Mouse (Mus musculus) intestine, embryonic 16.5 days (tissue): ENCODE data around the gene Zbtb17. TPM values are rescaled to one million over a fixed set of nuclear protein-coding genes. Genes with fewer than 3 reads are reported as not detected.
A peak's percentile ranks its signal among the peaks of the same experiment; 100 is the strongest.

Source experiments
- ATAC-seq: fragments of 200-750 bp; cut with Nextera tagmentation; 2 replicates; pipeline ENCODE4 v1.8.0; 2017; ENCODE audit warnings: moderate TSS enrichment, moderate library complexity
- H3K27ac ChIP-seq: fragments of 300-500 bp; sonication (generic); 2 replicates; pipeline ENCODE4 v1.5.1; 2014; ENCODE audit warnings: mild to moderate bottlenecking, low read length
- H3K27me3 ChIP-seq: fragments of 300-500 bp; sonication (generic); replicated peaks from 2 replicates; pipeline ENCODE4 v1.6.1; 2014; ENCODE audit warnings: low read length, control low read depth, mixed read lengths; ENCODE audit not compliant: control insufficient read depth, insufficient read depth
- H3K36me3 ChIP-seq: fragments of 300-500 bp; sonication (generic); 2 replicates; pipeline ENCODE4 v1.6.1; 2014; ENCODE audit warnings: low read length, control low read depth; ENCODE audit not compliant: control insufficient read depth, insufficient read depth
- H3K4me1 ChIP-seq: fragments of 300-500 bp; sonication (generic); 2 replicates; pipeline ENCODE4 v1.6.1; 2014; ENCODE audit warnings: low read length, control low read depth, mixed read lengths; ENCODE audit not compliant: control insufficient read depth, insufficient read depth
- H3K4me2 ChIP-seq: fragments of 300-500 bp; sonication (generic); 2 replicates; pipeline ENCODE4 v1.6.1; 2014; ENCODE audit warnings: low read depth, low read length, control low read depth
- H3K4me3 ChIP-seq: fragments of 300-500 bp; sonication (generic); 2 replicates; pipeline ENCODE4 v1.5.1; 2014; ENCODE audit warnings: mild to moderate bottlenecking, low read length
- H3K9ac ChIP-seq: fragments of 300-500 bp; sonication (generic); 2 replicates; pipeline ENCODE4 v1.6.1; 2014; ENCODE audit warnings: low read depth, low read length
- H3K9me3 ChIP-seq: fragments of 300-500 bp; sonication (generic); 2 replicates; pipeline ENCODE4 v1.6.1; 2016; ENCODE audit warnings: low read length, control low read depth; ENCODE audit not compliant: control insufficient read depth
- WGBS: fragments of 180-500 bp; shearing (Covaris S2); extraction: QIAGEN DNeasy Blood & Tissue Kit; methylation state at CpG from one replicate; pipeline ENCODE4 v1.1.7; 2014; 5-methylcytosine and 5-hydroxymethylcytosine counted together
- polyA plus RNA-seq: library from polyadenylated mRNA; unstranded; fragments of >200 nt; fragmentation: Nextera tagmentation; extraction: Ambion mirVana; gene quantifications from 2 replicates; pipeline ENCODE4 v1.2.1, GENCODE M21; 2015

Gene Zbtb17
- polyA plus RNA-seq, 1 experiment from 2014 or later: 27.2 TPM

DNA sequence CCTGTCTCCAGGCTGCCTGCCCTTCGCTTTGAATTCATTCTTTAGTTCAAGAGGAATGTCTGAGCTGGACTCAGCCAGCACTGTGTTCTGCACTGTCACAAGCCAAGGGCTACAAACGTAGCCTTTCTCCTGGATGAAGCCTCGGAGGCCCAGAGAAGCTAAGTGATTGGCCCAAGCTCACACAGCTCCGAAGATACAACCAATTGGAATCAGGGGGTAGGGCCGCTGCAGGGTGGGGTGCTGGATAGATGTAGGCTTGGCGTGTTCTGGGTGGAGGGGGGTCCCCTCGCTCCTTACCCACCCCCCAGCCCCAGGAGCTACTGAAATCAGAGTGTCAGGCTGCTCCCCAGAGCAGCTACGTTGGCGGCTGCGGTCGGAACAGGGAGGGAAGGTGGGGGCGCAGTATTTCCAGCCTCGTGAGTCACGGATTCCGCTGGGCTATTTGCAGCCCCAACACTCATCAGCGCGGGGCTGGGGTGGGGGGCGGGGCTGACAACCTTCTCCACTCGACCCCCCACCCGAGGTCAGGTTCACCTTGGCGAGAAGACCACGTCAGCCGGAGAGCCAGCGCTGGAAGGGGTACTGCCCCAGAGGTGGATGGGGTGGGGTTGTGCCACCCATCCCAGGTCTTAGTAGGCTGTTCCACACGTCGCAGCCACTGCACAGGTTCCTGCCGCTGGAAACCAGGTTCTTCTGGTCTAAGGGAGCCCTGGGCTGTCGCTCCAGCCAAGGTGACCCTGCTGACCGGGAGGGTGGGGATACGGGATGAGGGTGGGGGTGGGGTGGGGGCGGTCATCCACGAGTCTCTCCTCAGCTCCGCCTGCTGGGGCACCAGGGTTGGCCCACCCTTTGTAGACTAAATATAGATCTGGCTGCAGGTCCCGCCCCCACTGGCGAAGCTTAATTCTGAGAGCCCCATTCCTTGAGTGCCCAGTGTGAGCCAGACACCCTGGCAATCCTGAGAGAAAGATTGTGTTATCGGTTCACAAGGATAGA is 18.7 kb upstream of the Zbtb17 start:
- Histone ChIP-seq H3K27me3 (no peaks in the 10 kb centered on the region), H3K4me3 (peak overlapping the region; percentile 48), H3K9ac (peak overlapping the region; percentile 67), H3K27ac (peak overlapping the region; percentile 41; the same call in 1 of the 2 replicates), H3K9me3 (no peaks in the 10 kb centered on the region), H3K36me3 (no peaks in the 10 kb centered on the region), H3K4me1 (peaks cover 25% of the 10 kb centered on the region), H3K4me2 (peak overlapping the region; percentile 89)
- 4% methylated on average over 35 of the region's 36 CpGs for WGBS
- peak; percentile 62 for ATAC-seq

- Histone ChIP-seq H3K4me2 (no peak overlapping the region), H3K4me1 (peaks cover 12% of the 10 kb centered on the region), H3K27me3 (no peaks in the 10 kb centered on the region), H3K9me3 (no peaks in the 10 kb centered on the region), H3K4me3 (no peak overlapping the region), H3K36me3 (no peaks in the 10 kb centered on the region), H3K9ac (no peak overlapping the region), H3K27ac (peak overlapping the region; percentile 41; the same call in 1 of the 2 replicates)
- WGBS: 67% methylated on average over 10 of the region's 10 CpGs
- ATAC-seq: no peak
Measured at GRCm38 (mm10) chr4:141426796-141427745, 17.4 kb upstream of the Zbtb17 start.

DNA sequence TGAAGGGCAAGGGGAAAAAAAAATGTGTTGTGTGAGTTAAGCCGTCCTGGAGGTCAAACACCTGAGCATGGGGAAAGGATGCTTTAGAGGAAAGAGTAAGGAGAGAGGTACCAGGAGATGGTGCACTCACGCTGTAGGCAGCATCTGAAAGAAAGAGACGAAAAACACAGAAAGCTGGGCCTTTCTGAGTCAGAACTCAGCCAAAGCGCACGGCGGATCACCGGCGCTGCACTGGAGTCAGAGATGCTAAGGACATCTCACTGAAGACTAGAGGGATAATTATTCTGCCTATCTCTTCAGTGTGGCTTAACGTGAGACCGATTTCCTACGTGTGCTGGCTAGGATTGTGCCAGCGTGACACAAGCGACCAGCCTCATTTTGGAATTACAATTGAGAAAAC is 16.5 kb upstream of the Zbtb17 start:
- Histone ChIP-seq H3K36me3 (no peaks in the 10 kb centered on the region), H3K27me3 (no peaks in the 10 kb centered on the region), H3K9ac (no peak overlapping the region), H3K27ac (no peak overlapping the region), H3K9me3 (no peaks in the 10 kb centered on the region), H3K4me1 (peaks cover 12% of the 10 kb centered on the region), H3K4me3 (no peak overlapping the region), H3K4me2 (no peak overlapping the region)
- 87% methylated on average over 13 of the region's 13 CpGs for WGBS
- no peak for ATAC-seq

GRCm38 (mm10) chr4:141429381-141429780 is 15.1 kb upstream of the Zbtb17 start:
- 81% methylated on average over 6 of the region's 6 CpGs for WGBS
- ATAC-seq: no peak

GRCm38 (mm10) chr4:141429847-141430246 is 14.6 kb upstream of the Zbtb17 start:
- Histone ChIP-seq H3K9ac (no peak overlapping the region), H3K9me3 (no peaks in the 10 kb centered on the region), H3K4me3 (no peak overlapping the region), H3K27ac (no peak overlapping the region), H3K27me3 (no peaks in the 10 kb centered on the region), H3K4me2 (no peak overlapping the region), H3K36me3 (no peaks in the 10 kb centered on the region), H3K4me1 (peaks cover 12% of the 10 kb centered on the region)
- 52% methylated on average over 9 of the region's 9 CpGs for WGBS
- no peak for ATAC-seq

More at GRCm38 (mm10) chr4:141429381-141429780, 15.1 kb upstream of the Zbtb17 start:
- no peak overlapping the region for H3K4me2 ChIP-seq
- peaks cover 12% of the 10 kb centered on the region for H3K4me1 ChIP-seq
- H3K27me3 ChIP-seq: no peaks in the 10 kb centered on the region
- H3K4me3 ChIP-seq: no peak overlapping the region
- H3K36me3 ChIP-seq: no peaks in the 10 kb centered on the region
- H3K9ac ChIP-seq: no peak overlapping the region
- no peak overlapping the region for H3K27ac ChIP-seq
- H3K9me3 ChIP-seq: no peaks in the 10 kb centered on the region

- Histone ChIP-seq H3K4me3 (no peak overlapping the region), H3K27ac (no peak overlapping the region), H3K9ac (no peak overlapping the region), H3K36me3 (no peaks in the 10 kb centered on the region), H3K27me3 (no peaks in the 10 kb centered on the region), H3K4me2 (no peak overlapping the region), H3K4me1 (peaks cover 6% of the 10 kb centered on the region), H3K9me3 (no peaks in the 10 kb centered on the region)
- 44% methylated on average over 9 of the region's 9 CpGs for WGBS
- no peak for ATAC-seq
Measured at GRCm38 (mm10) chr4:141430997-141431396, 13.5 kb upstream of the Zbtb17 start.

GRCm38 (mm10) chr4:141432666-141433065 is 11.8 kb upstream of the Zbtb17 start:
- 59% methylated on average over 14 of the region's 14 CpGs for WGBS
- H3K4me2 ChIP-seq: no peak overlapping the region
- H3K9me3 ChIP-seq: no peaks in the 10 kb centered on the region

DNA sequence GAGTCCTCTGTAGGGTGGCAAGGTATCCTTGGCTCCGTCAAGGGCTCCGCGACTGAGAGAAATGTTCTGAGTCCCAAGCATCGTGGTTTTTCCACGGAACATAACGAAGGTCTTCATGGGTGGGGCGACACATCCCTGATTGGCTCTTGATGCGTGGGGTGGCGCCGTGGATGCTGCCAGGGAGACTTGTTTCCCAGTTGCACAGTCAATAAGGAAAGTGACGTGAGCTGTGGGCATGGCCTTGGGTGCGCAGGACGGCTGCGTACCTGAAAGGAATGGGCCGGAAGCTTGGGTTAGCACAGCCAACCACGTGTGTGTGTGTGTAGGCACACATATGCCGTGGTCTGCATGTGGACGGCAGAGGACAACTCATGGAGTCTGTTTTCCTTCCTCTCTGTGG is 11.3 kb upstream of the Zbtb17 start:
- Histone ChIP-seq H3K9ac (no peak overlapping the region), H3K4me2 (no peak overlapping the region), H3K4me3 (no peak overlapping the region), H3K9me3 (no peaks in the 10 kb centered on the region), H3K27me3 (no peaks in the 10 kb centered on the region), H3K4me1 (peaks cover 4% of the 10 kb centered on the region; the same call in 1 of the 2 replicates), H3K36me3 (no peaks in the 10 kb centered on the region), H3K27ac (no peak overlapping the region)
- ATAC-seq: no peak
- WGBS: 82% methylated on average over 18 of the region's 18 CpGs

More at GRCm38 (mm10) chr4:141432666-141433065, 11.8 kb upstream of the Zbtb17 start:
- no peak overlapping the region for H3K27ac ChIP-seq
- no peaks in the 10 kb centered on the region for H3K27me3 ChIP-seq
- H3K4me3 ChIP-seq: no peak overlapping the region
- H3K4me1 ChIP-seq: peaks cover 4% of the 10 kb centered on the region; the same call in 1 of the 2 replicates
- ATAC-seq: no peak
- H3K36me3 ChIP-seq: no peaks in the 10 kb centered on the region
- H3K9ac ChIP-seq: no peak overlapping the region

GRCm38 (mm10) chr4:141435974-141436373 is 8.5 kb upstream of the Zbtb17 start, which contains the start of gene Srarp:
Gene Srarp, minus strand, starts transcription at chr4:141436105.
- no peak within 1 kb of the TSS for H3K4me3 ChIP-seq
- H3K4me2 ChIP-seq: no peak within 1 kb of the TSS
- H3K4me1 ChIP-seq: peaks cover 6% of the 10 kb centered on the region; the same call in 1 of the 2 replicates
- H3K9me3 ChIP-seq: no peaks in the 10 kb centered on the region
- H3K27ac ChIP-seq: no peak within 1 kb of the TSS
- no peaks in the 10 kb centered on the region for H3K36me3 ChIP-seq
- ATAC-seq: no peak; the same call in 1 of the 2 replicates
- H3K27me3 ChIP-seq: no peaks in the 10 kb centered on the region
- 82% methylated on average over 1 of the region's 1 CpGs for WGBS
- no peak within 1 kb of the TSS for H3K9ac ChIP-seq
